Mouse (Mus musculus): ENCODE data around the gene Tfap2d. TPM values are rescaled to one million over a fixed set of nuclear protein-coding genes. Genes with fewer than 3 reads are reported as not detected.

Tfap2d gene
- polyA plus RNA-seq (2015; fragmentation: Nextera tagmentation; extraction: Ambion mirVana): not detected in 2 replicates

GRCm38 (mm10) chr1:19102631-19103030 is at the start of gene Tfap2d:
Gene Tfap2d, plus strand, starts transcription at chr1:19103022.
- Histone ChIP-seq H3K27ac (no peak within 1 kb of the TSS), H3K27me3 (peaks cover 57% of the 10 kb centered on the region), H3K4me2 (no peak within 1 kb of the TSS), H3K9ac (no peak within 1 kb of the TSS), H3K4me3 (no peak within 1 kb of the TSS), H3K9me3 (no peaks in the 10 kb centered on the region), H3K36me3 (no peaks in the 10 kb centered on the region), H3K4me1 (no peaks in the 10 kb centered on the region)
- 6% methylated on average over 6 of the region's 6 CpGs for WGBS
- no peak for ATAC-seq (ENCODE audit: borderline replicate concordance, extremely low read depth, low FRiP score, low TSS enrichment)

- 18% methylated on average over 3 of the region's 3 CpGs for WGBS
- H3K4me3 ChIP-seq: no peak overlapping the region
Measured at GRCm38 (mm10) chr1:19056300-19056699, 46.5 kb upstream of the Tfap2d start.

GRCm38 (mm10) chr1:19056861-19057260 is 46.0 kb upstream of the Tfap2d start:
- Histone ChIP-seq H3K4me2 (no peak overlapping the region), H3K9ac (no peak overlapping the region), H3K27me3 (no peaks in the 10 kb centered on the region), H3K36me3 (no peaks in the 10 kb centered on the region), H3K4me3 (no peak overlapping the region), H3K9me3 (no peaks in the 10 kb centered on the region), H3K4me1 (no peaks in the 10 kb centered on the region), H3K27ac (no peak overlapping the region)
- ATAC-seq (ENCODE audit: borderline replicate concordance, extremely low read depth, low FRiP score, low TSS enrichment): no peak
- WGBS: 71% methylated on average over 6 of the region's 6 CpGs

More at GRCm38 (mm10) chr1:19056300-19056699, 46.5 kb upstream of the Tfap2d start:
- Histone ChIP-seq H3K4me1 (no peaks in the 10 kb centered on the region), H3K27me3 (no peaks in the 10 kb centered on the region), H3K9ac (no peak overlapping the region), H3K9me3 (no peaks in the 10 kb centered on the region), H3K27ac (no peak overlapping the region), H3K36me3 (no peaks in the 10 kb centered on the region), H3K4me2 (no peak overlapping the region)
- ATAC-seq (ENCODE audit: borderline replicate concordance, extremely low read depth, low FRiP score, low TSS enrichment): no peak

- Histone ChIP-seq H3K27ac (no peak overlapping the region), H3K36me3 (no peaks in the 10 kb centered on the region), H3K4me1 (no peaks in the 10 kb centered on the region), H3K27me3 (no peaks in the 10 kb centered on the region), H3K4me3 (no peak overlapping the region), H3K4me2 (no peak overlapping the region), H3K9ac (no peak overlapping the region), H3K9me3 (no peaks in the 10 kb centered on the region)
- WGBS: 2% methylated on average over 8 of the region's 8 CpGs
- ATAC-seq (ENCODE audit: borderline replicate concordance, extremely low read depth, low FRiP score, low TSS enrichment): no peak
Measured at GRCm38 (mm10) chr1:19088078-19088477, 14.7 kb upstream of the Tfap2d start.

GRCm38 (mm10) chr1:19096921-19097320 is 5.9 kb upstream of the Tfap2d start:
- no peaks in the 10 kb centered on the region for H3K9me3 ChIP-seq
- H3K4me3 ChIP-seq: no peak overlapping the region
- no peaks in the 10 kb centered on the region for H3K36me3 ChIP-seq
- no peak overlapping the region for H3K4me2 ChIP-seq
- under 1% methylated on average over 18 of the region's 18 CpGs for WGBS
- H3K4me1 ChIP-seq: no peaks in the 10 kb centered on the region
- H3K27ac ChIP-seq: no peak overlapping the region
- ATAC-seq (ENCODE audit: borderline replicate concordance, extremely low read depth, low FRiP score, low TSS enrichment): no peak
- no peak overlapping the region for H3K9ac ChIP-seq
- peaks cover 13% of the 10 kb centered on the region for H3K27me3 ChIP-seq

- Histone ChIP-seq H3K36me3 (no peaks in the 10 kb centered on the region), H3K27ac (no peak overlapping the region), H3K27me3 (peaks cover 62% of the 10 kb centered on the region), H3K4me2 (no peak overlapping the region), H3K9ac (no peak overlapping the region), H3K9me3 (no peaks in the 10 kb centered on the region), H3K4me3 (no peak overlapping the region), H3K4me1 (no peaks in the 10 kb centered on the region)
- 3% methylated on average over 21 of the region's 21 CpGs for WGBS
- no peak for ATAC-seq (ENCODE audit: borderline replicate concordance, extremely low read depth, low FRiP score, low TSS enrichment)
Measured at GRCm38 (mm10) chr1:19103316-19103715, 494 bp downstream of the Tfap2d start.

GRCm38 (mm10) chr1:19103776-19104142 is 937 bp downstream of the Tfap2d start:
- Histone ChIP-seq H3K4me3 (no peak overlapping the region), H3K4me1 (no peaks in the 10 kb centered on the region), H3K4me2 (no peak overlapping the region), H3K27me3 (peaks cover 65% of the 10 kb centered on the region), H3K27ac (no peak overlapping the region), H3K36me3 (no peaks in the 10 kb centered on the region), H3K9me3 (no peaks in the 10 kb centered on the region), H3K9ac (no peak overlapping the region)
- WGBS: under 1% methylated on average over 10 of the region's 10 CpGs
- no peak for ATAC-seq (ENCODE audit: borderline replicate concordance, extremely low read depth, low FRiP score, low TSS enrichment)

GRCm38 (mm10) chr1:19104143-19104857 is 1.5 kb downstream of the Tfap2d start:
- no peak overlapping the region for H3K4me2 ChIP-seq
- H3K27ac ChIP-seq: no peak overlapping the region
- H3K36me3 ChIP-seq: no peaks in the 10 kb centered on the region
- no peaks in the 10 kb centered on the region for H3K4me1 ChIP-seq
- H3K27me3 ChIP-seq: peaks cover 70% of the 10 kb centered on the region
- no peak for ATAC-seq (ENCODE audit: borderline replicate concordance, extremely low read depth, low FRiP score, low TSS enrichment)
- no peak overlapping the region for H3K4me3 ChIP-seq
- under 1% methylated on average over 40 of the region's 40 CpGs for WGBS
- H3K9ac ChIP-seq: no peak overlapping the region
- H3K9me3 ChIP-seq: no peaks in the 10 kb centered on the region

- ATAC-seq (ENCODE audit: borderline replicate concordance, extremely low read depth, low FRiP score, low TSS enrichment): no peak
- no peak overlapping the region for H3K9ac ChIP-seq
- H3K27me3 ChIP-seq: peaks cover 88% of the 10 kb centered on the region
- H3K9me3 ChIP-seq: no peaks in the 10 kb centered on the region
- no peaks in the 10 kb centered on the region for H3K36me3 ChIP-seq
- no peaks in the 10 kb centered on the region for H3K4me1 ChIP-seq
- WGBS: 5% methylated on average over 4 of the region's 4 CpGs
- H3K4me3 ChIP-seq: no peak overlapping the region
- no peak overlapping the region for H3K4me2 ChIP-seq
- no peak overlapping the region for H3K27ac ChIP-seq
Measured at GRCm38 (mm10) chr1:19106401-19106800, 3.6 kb downstream of the Tfap2d start.

- H3K9me3 ChIP-seq: no peaks in the 10 kb centered on the region
Measured at GRCm38 (mm10) chr1:19106841-19107800, 4.3 kb downstream of the Tfap2d start.

GRCm38 (mm10) chr1:19107801-19108200 is 5.0 kb downstream of the Tfap2d start:
- no peak overlapping the region for H3K4me2 ChIP-seq
- ATAC-seq (ENCODE audit: borderline replicate concordance, extremely low read depth, low FRiP score, low TSS enrichment): no peak
- H3K27ac ChIP-seq: no peak overlapping the region
- no peaks in the 10 kb centered on the region for H3K4me1 ChIP-seq
- H3K4me3 ChIP-seq: no peak overlapping the region
- no peaks in the 10 kb centered on the region for H3K9me3 ChIP-seq
- peaks cover 86% of the 10 kb centered on the region for H3K27me3 ChIP-seq
- no peak overlapping the region for H3K9ac ChIP-seq
- WGBS: under 1% methylated on average over 3 of the region's 3 CpGs
- H3K36me3 ChIP-seq: no peaks in the 10 kb centered on the region

More at GRCm38 (mm10) chr1:19106841-19107800, 4.3 kb downstream of the Tfap2d start:
- H3K27ac ChIP-seq: no peak overlapping the region
- no peaks in the 10 kb centered on the region for H3K36me3 ChIP-seq
- ATAC-seq (ENCODE audit: borderline replicate concordance, extremely low read depth, low FRiP score, low TSS enrichment): no peak
- no peak overlapping the region for H3K9ac ChIP-seq
- 2% methylated on average over 13 of the region's 13 CpGs for WGBS
- H3K4me2 ChIP-seq: no peak overlapping the region
- H3K27me3 ChIP-seq: peaks cover 90% of the 10 kb centered on the region
- H3K4me3 ChIP-seq: no peak overlapping the region
- no peaks in the 10 kb centered on the region for H3K4me1 ChIP-seq

- no peak overlapping the region for H3K9ac ChIP-seq
- H3K9me3 ChIP-seq: no peaks in the 10 kb centered on the region
- no peak overlapping the region for H3K4me3 ChIP-seq
- H3K4me1 ChIP-seq: no peaks in the 10 kb centered on the region
- H3K36me3 ChIP-seq: no peaks in the 10 kb centered on the region
- H3K27me3 ChIP-seq: peaks cover 67% of the 10 kb centered on the region
- no peak for ATAC-seq (ENCODE audit: borderline replicate concordance, extremely low read depth, low FRiP score, low TSS enrichment)
- WGBS: 3% methylated on average over 16 of the region's 16 CpGs
- no peak overlapping the region for H3K27ac ChIP-seq
- no peak overlapping the region for H3K4me2 ChIP-seq
Measured at GRCm38 (mm10) chr1:19109711-19110110, 6.9 kb downstream of the Tfap2d start.

All from lung, embryonic 15.5 days (tissue).